Mouse (Mus musculus) bone marrow macrophage, adult 2 months (primary cell): ENCODE results near the gene Pxn. TPM values are rescaled to one million over a fixed set of nuclear protein-coding genes. Genes with fewer than 3 reads are reported as not detected.
A peak's percentile ranks its signal among the peaks of the same experiment; 100 is the strongest.

ENCODE experiments used
- H3K27ac ChIP-seq: 2 replicates; pipeline ENCODE4 v1.5.1; 2012; ENCODE audit warnings: low read depth, low read length; ENCODE audit not compliant: insufficient read depth
- H3K4me1 ChIP-seq: 2 replicates; pipeline ENCODE4 v1.6.1; 2012; ENCODE audit warnings: low read length; ENCODE audit not compliant: control insufficient read depth, insufficient read depth
- H3K4me3 ChIP-seq: 2 replicates; pipeline ENCODE4 v1.5.1; 2012; ENCODE audit warnings: mild to moderate bottlenecking, low read length, moderate library complexity; ENCODE audit not compliant: insufficient read depth
- CTCF ChIP-seq: IDR thresholded peaks from 2 replicates; pipeline ENCODE4 v1.5.1; 2012; ENCODE audit warnings: low read depth, mild to moderate bottlenecking, low read length, moderate library complexity
- POLR2A ChIP-seq: IDR thresholded peaks from 2 replicates; pipeline ENCODE4 v1.6.1; 2012; ENCODE audit warnings: mild to moderate bottlenecking, low read depth, low read length, borderline replicate concordance
- polyA plus RNA-seq: library from polyadenylated mRNA; stranded (reverse); fragments of >200 nt; gene quantifications from 2 replicates; pipeline ENCODE4 v1.2.4, GENCODE M21; 2012; ENCODE audit not compliant: missing spikeins, insufficient read depth, insufficient read length

The Pxn gene
- polyA plus RNA-seq, 1 experiment: 121 TPM

GRCm38 (mm10) chr5:115524471-115524870 is 18.0 kb downstream of the Pxn start:
- Histone ChIP-seq H3K27ac (no peak overlapping the region), H3K4me3 (no peak overlapping the region), H3K4me1 (peaks cover 50% of the 10 kb centered on the region)
- TF ChIP-seq CTCF (no peak), POLR2A (no peak)

- Histone ChIP-seq H3K4me1 (peaks cover 54% of the 10 kb centered on the region), H3K4me3 (no peak overlapping the region), H3K27ac (no peak overlapping the region)
- no peak for TF ChIP-seq CTCF
- no peak for TF ChIP-seq POLR2A
Measured at GRCm38 (mm10) chr5:115525416-115525815, 18.9 kb downstream of the Pxn start.

GRCm38 (mm10) chr5:115525943-115526342 is 19.5 kb downstream of the Pxn start:
- Histone ChIP-seq H3K27ac (no peak overlapping the region), H3K4me1 (peaks cover 54% of the 10 kb centered on the region), H3K4me3 (no peak overlapping the region)
- TF ChIP-seq POLR2A (no peak), CTCF (no peak)

DNA sequence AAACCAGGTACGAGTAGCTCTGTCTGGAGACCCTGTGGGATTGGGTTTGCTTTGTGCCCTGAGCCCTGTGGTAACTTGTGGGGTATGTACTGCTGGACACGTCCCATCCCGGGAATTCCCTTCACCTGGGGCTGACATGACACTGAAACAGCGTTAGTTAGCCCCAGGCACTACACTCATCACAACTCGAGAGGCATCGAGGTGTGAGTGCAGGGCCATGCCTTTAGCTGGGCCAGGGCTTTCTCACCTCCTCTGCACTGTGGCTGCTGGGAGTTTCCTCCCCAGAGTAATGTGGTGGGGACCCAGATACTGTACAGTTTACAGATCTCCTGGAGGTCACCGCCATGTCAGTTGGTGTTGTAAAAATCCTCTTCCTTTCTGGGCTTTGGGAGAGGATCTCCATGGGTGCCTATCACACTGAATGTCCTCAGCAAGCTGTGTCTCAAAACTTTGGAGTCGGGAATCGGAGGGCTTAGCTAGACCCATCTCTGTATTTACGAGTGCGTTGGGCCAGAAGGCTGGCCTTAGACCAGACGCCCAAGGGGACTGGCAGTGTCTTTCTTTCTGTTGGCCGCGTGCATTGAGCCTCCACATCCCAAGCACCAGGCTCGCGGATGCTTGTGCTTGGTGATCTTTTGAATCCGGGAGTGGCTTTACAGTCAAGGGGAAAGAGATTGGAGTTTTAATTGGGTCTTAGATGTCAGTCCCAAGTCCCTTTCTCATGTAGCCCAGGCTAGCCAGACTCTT is 20.2 kb downstream of the Pxn start:
- no peak overlapping the region for H3K27ac ChIP-seq
- H3K4me3 ChIP-seq: no peak overlapping the region
- TF ChIP-seq POLR2A: no peak
- TF ChIP-seq CTCF: no peak
- H3K4me1 ChIP-seq: peaks cover 58% of the 10 kb centered on the region

- TF ChIP-seq CTCF (no peak), POLR2A (no peak)
- H3K4me1 ChIP-seq: peaks cover 59% of the 10 kb centered on the region
- no peak overlapping the region for H3K4me3 ChIP-seq
- H3K27ac ChIP-seq: no peak overlapping the region
Measured at GRCm38 (mm10) chr5:115528128-115528527, 21.7 kb downstream of the Pxn start.

DNA sequence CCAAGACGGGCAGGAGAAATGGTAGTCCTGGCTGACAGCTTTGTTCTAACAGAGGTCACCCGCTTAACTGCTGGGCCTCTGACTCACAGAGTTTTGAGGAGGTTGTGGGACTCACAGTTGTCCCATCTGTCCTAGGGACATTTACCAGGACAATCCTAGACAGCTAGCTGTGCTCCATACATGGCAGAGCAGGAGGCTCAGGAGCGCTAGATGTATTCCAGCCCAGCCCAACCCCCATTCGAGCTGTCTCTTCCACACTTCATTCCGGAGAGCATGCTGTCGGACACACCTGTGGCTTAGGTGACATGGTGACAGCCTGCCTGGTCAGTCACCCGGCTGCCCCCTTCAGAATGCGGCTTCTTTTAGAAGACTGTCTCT is 22.9 kb downstream of the Pxn start:
- TF ChIP-seq CTCF: no peak
- peak; percentile 20; the same call in 1 of the 2 replicates for TF ChIP-seq POLR2A
- Histone ChIP-seq H3K4me3 (no peak overlapping the region), H3K27ac (peak overlapping the region; percentile 95), H3K4me1 (peaks cover 71% of the 10 kb centered on the region)

DNA sequence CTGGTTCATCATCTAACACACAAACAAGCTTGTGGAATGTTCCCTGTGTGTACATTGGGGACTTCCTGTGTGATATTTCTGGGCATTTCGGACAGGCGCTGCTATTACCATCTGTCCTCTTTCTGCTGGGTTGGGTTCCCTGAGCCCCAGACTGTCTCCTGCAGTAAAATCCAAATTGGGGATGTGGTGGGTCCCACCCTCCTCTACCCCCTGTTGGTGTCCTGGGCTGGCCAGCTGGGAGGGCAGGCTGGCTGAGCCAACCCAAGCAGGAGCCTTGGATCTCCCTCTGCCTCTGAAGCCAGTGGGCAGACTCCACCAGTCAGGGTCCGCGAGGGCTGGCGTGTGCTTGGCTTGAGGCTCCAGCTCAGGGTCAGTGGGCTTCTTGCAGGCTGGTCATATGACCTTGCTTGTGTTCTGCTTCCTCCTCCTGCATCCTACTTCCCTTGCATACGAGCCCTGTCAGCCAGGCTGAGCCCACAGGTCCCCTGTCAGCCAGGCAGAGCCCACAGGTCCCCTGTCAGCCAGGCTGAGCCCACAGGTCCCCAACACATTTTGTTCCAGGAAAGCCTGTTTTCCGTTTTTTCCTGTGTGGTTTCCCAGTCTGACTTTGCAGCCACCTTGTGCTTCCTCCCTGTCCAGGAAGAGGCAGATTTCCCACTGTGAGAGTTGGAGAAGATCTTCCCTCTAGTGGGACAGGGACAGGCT is 23.4 kb downstream of the Pxn start:
- TF ChIP-seq POLR2A (no peak), CTCF (no peak)
- H3K4me3 ChIP-seq: peak overlapping the region; percentile 29
- H3K27ac ChIP-seq: peak overlapping the region; percentile 95
- H3K4me1 ChIP-seq: peaks cover 77% of the 10 kb centered on the region

DNA sequence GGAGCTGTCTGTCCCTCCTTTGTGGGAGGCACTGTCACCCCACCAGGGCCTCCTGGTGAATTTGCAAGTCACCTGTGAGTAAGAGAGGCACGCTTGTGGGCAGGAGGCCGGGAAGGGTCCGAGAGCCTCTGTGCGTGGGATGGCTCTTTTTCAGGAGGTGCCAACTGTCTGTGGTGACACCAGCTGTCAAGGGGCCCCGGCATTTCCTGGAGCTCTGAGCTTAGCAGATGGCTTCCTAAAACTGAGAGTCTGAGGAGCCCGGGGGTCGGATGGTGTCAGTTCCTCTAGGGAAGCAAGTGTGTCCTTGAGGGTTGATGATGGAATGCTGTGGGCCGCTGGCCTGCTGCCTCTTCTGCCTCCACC is 24.0 kb downstream of the Pxn start:
- peaks cover 80% of the 10 kb centered on the region for H3K4me1 ChIP-seq
- peak overlapping the region; percentile 29 for H3K4me3 ChIP-seq
- H3K27ac ChIP-seq: peak overlapping the region; percentile 95
- no peak for TF ChIP-seq CTCF
- no peak for TF ChIP-seq POLR2A

- no peak overlapping the region for H3K4me3 ChIP-seq
- H3K27ac ChIP-seq: no peak overlapping the region
Measured at GRCm38 (mm10) chr5:115531671-115532270, 25.3 kb downstream of the Pxn start.

GRCm38 (mm10) chr5:115534290-115534731 is 27.8 kb downstream of the Pxn start:
- TF ChIP-seq POLR2A: no peak
- no peak for TF ChIP-seq CTCF
- Histone ChIP-seq H3K27ac (peak overlapping the region; percentile 85), H3K4me3 (no peak overlapping the region), H3K4me1 (peaks cover 82% of the 10 kb centered on the region)

More at GRCm38 (mm10) chr5:115531671-115532270, 25.3 kb downstream of the Pxn start:
- no peak for TF ChIP-seq CTCF
- no peak for TF ChIP-seq POLR2A
- H3K4me1 ChIP-seq: peaks cover 87% of the 10 kb centered on the region
